Mouse (Mus musculus) cerebellum, postnatal 10 days (tissue): ENCODE data around the gene Eif4g3.
A peak's percentile ranks its signal among the peaks of the same experiment; 100 is the strongest.

ENCODE experiments used
- DNase-seq, 2 experiments: peaks; one replicate each; pipeline ENCODE4 v3.0.0; 2021; ENCODE audit warnings: mixed read lengths in 2 of 2

Gene Eif4g3

DNA sequence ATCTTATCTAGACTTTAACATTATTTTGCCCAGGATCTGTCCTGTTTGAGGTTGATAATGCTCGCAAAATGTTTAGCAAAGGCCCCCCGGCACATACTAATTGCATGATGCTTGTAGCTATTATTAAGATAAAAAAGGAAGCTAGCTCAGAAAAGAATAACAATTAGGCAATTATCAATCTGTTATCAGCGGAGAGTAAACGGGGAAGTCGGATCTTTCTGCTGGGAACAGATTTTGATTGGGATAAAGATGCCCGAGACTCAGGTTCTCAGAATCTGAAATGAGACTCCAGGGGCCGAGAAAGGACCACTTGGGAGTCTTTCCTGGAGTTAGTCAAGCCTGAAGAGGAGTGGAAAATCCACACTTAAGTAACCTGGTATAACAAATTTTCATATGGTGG is 1.6 kb upstream of the Eif4g3 start:
- no peak for DNase-seq

DNA sequence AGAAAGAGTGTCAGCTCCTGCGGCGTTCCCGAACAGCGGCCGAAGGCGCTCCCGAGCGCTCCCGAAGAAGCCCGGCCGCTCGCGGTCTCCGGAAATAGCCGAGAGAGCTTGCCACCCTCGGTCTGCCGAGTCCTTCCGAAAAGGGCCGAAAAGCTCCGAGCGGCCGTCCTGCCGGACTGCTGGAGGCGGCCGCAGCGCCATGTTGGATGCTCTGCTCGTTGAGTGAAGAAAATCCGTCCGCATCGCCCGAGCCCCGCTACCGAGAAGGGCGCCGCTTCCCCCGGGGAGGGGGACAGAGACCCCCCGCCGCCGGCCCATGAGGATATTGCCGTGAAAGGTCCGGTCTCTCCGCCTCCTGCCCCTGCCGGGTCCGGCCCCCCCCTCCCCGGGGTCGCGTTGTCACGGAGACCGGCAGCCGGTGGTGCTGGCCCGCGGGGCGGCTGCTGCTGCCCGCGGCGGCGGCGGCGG is 503 bp downstream of the Eif4g3 start:
- peak; percentile 100 for DNase-seq

DNA sequence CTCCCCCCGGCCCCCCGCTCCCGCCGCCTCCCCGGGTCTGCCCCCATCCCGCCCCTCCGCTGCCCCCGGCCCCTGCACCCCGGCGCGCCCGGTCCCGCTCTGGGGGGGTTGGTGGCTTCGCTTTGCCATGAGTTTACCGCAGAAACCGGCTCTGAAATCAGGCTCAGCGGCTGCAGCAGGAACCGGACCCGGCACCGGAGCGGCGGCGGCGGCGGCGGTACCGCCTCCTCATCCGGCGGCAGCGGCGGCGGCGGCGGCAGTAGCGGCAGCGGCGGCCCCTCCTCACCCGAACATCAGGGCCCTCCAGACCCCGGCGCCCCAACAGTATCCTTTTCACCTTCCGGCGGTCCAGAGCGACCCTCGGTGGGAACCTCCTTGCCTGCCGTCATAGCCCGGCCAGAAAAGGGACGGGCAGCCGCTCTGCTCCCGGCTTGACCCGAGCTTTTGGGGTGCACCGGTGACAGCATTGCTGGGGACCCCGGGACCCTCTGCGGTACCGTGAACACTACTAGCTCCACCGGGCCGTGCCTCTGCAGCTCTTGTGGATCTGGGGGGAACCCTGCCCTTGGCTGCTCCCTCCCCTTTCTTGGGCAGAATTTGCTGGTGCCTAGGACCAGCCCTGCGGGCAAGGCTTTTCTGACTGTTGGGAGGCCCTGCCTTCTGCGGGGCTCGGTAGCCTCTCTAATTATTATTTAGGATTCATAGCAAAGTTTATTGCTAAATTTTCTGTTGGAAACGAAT is 1.2 kb downstream of the Eif4g3 start:
- peak in 1 of 2 experiments; percentile 74 for DNase-seq

DNA sequence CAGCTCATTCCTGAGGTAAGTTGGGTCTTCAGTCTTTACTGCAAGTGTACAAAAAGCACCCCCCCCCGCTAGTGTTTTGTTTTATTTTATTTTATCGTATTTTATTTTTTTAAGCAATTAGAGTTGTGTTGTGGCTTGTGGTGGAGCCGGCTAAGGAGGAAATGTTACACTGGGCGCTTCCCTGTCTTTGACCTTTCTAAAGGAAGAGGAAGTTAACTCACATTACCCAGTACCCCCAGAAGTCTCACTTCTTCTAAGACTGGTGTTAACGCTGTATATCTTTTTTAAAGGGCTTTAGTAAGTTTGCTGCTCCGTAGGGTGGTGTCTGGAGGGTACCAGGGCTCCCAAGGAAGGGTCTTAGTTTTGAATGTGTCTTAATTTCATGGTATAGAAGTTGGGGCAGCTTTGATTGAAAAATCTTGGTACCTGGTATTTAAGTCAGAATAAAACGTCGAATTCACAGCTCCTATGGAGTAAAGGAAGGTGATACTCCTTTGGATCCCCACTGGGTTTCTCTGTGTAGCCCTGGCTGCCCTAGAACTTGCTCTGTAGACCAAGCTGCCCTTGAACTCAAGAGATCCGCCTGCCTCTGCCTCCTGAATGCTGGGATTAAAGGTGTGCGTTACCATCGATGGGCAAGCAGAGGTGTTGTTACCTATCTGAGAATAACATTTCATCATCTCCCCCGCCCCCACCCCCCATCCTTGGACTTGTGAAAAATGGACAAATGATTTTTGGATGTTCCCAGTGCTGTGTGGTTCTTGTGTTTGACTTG is 1.9 kb downstream of the Eif4g3 start:
- no peak for DNase-seq

DNA sequence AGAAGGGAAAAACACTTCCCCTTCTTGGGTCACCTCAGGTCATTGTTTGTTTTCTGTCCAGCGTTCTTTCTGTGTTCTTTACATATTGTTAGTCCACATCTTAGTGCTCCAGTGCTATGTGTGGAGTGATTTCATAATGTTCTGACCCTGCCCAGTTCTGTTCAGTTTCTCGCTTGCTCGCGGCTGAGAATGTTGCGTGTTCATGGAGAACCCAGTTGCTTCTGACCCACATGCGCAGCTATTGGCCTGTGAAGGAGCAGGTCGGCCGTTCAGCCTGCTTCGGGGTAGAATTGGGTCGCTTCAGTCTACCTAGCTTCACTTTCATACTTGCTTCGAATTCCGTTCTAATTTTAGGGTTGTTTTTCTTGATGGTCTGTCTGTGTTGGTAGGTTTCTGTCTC is 2.6 kb downstream of the Eif4g3 start:
- peak in 1 of 2 experiments; percentile 38 for DNase-seq

DNA sequence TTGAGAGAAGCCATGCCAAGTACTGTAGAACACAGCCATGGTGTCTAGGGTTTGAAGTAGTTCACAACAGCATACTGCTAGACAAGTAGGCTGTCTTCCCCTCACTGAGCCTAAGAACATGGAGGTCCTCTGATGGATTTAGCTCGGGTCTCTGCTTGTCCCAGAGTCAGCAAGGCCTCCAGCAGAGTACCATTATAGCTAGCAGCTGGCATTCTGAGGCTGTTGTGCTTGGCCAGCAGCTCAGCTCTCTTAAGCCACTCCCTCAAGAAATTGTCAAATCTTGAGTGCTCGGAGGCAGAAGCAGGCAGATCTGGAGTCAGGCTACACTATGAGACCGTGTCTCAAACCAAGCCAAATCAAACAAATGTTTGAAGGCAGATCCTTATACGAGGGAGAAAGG is 5.4 kb downstream of the Eif4g3 start:
- no peak for DNase-seq

DNA sequence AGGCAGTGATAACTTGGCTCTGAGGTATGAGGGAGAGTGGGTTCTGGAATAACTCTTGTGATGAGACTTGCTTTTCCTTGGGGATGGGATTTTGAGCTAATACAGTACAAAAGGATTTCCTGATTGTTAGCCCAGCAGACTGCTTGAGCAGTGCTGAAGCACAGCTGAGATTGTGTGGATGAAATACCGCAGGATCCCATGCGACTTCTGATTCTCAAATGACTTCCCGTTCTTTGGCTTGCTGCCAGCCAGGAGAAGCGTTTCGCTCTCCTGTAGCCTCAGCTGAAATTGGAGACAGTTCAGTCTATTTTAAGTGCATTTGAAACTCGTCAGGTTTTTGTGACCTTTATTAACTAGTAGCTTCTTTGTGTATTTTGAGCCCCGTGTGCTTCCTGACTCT is 7.9 kb downstream of the Eif4g3 start:
- peak; percentile 66 to 74 for DNase-seq

DNA sequence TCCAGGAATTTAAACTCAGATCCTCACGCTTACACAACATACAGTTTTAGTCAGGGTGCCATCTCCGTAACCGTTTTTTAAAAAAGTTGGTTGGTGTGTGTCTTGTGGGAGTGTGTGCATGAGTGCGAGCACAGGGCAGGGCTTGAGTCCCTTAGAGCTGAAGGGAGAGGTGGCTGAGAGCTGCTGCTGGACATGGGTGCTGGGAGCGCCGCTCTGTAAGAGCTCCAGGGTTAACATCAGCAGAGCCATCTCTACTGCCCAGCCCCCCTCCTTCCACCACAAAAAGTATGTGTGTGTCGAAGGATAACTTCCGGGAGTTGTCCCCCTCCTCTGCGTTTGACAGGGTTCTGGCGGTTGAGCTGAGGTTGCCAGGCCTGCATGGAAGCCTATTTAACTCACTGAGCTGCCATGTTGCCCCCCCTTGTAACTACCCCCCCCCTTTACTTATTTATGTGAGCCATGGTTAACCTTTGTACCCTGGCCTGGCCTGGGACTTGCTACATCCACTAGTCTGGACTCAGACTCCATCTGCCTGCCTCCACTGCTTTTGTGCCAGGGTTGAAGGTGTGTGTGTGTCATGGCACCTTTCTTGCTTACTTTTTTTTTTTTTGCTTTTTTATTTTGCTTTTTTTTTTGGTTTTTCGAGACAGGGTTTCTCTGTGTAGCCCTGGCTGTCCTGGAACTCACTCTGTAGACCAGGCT is 11.2 kb downstream of the Eif4g3 start:
- no peak for DNase-seq

DNA sequence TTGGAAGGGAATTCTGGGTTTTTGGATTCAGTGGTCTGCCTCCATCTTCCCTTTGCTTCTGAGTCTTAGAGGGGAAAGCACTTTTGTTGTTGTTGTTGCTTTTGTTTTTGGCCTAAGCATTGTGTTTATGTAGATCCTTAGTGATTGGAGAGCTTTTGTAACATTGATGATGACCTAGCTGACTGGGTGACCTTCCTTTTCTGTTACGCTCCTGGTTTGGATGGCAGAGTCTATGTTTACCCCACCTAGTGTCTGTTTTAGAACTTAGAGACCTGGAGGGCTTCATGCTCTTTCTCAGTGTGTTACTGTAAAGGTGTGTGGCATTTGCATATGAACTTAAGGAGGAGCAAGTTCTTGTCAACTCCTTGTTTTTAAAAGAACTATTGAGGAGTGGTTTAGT is 13.0 kb downstream of the Eif4g3 start:
- DNase-seq: no peak

DNA sequence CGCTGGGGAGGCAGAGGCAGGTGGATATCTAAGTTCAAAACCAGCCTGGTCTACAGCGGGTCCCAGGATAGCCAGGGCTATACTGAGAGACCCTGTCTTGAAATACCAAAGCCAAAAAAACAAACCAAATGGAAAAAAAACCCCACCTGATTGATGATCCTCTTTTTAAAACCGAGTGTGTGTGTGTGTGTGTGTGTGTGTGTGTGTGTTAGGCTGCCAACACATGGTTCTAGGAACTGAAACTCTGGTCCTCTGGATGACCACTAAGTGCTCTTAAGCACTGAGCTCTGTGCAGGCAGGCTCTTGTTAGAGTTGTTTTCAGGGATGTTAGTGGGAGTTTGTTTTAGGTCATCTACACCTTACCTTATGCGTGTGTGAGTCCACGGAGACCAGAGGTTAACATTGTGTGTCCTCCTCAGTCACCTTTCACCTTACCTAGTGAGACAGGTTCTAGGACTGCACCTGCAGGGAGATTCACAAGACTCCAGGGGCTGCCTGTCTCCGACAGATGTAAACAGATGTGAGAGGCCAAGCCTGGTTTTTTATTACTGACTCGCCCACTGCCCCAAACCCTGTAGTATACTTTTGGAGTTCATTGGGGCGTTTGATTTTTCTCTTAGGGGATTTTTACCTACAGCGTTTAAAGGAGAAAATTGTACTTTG is 14.3 kb downstream of the Eif4g3 start:
- DNase-seq: no peak

DNA sequence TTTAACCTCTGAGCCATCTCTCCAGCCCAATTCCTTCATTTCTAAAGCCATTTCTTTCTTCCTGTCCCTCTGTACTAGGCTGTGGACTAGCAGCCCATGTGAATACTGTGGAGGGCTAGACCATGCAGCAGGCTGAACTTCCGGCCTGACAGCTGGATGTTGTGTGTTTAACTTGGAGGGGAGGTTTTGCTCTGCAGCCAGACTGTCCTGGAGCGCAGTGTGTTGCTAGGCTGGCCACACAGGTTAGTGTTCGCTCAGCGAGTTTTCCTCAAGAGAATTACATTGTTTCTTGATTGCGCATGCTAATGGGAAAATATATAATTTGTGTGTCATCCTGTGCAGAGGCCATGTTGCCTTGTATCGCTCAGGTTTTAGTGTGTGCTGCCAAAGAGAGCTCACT is 15.8 kb downstream of the Eif4g3 start:
- no peak for DNase-seq

DNA sequence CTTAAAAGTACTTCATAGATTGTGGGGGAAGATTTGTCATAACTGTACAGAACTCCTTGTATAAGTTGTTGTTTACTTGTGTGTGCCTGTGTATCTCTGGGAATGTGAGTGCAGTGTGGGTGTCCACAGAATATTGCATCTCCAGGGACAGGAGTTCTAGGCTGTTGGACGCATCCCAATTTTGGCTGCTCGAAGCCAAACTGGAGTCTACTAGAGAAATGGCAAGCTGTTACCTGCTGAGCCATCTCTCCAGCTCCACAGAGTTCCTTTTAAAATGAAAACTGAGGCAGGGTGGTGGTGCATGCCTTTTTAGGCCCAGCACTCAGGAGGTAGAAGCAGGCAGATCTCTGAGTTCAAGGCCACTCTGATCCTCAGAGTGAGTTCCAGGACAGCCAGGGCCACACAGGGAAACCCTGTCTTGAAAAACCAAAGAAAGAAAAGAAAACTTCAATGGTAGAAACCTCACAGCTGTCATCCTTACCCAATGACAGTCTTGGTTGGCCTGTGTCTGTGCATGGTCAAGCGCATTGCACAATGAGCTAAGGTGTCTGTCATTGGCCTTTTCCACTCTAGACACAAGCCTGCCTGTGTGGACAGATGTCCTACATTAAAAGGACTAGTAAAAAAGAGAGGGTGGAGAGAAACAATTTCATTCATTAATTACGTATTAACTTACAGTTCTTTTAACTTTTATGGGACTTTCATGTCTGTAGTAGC is 17.1 kb downstream of the Eif4g3 start:
- DNase-seq: peak; percentile 26

DNA sequence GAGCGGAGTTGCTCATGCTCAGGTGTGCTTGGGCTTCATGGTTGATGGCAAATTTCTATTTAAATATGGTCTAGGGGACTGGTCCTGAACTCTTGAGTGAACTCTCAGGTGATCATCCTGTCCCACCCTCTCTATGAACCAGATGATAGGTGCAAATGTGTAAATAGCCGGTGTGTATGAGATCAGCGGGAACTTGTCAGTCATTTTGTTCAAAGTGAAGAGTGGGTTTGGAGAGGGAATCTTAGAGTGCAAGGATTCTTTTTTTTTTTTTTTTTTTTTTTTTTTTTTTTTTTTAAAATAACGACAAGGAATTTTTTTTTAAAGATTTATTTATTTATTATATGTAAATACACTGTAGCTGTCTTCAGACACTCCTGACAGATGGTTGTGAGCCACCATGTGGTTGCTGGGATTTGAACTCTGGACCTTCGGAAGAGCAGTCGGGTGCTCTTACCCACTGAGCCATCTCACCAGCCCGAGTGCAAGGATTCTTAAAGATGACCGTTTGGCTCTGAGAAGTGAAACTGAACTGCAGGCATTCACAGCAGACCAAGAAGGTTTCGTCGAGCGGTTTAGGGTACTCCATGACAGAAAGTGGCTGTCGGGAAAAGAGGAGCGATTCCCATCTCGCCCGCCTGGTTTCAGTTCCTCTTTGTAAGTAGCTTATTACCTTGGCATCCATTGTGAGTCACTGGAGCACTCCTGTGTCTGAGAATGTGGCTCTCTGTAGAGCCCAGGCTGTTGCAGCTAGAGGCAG is 21.1 kb downstream of the Eif4g3 start:
- no peak for DNase-seq

DNA sequence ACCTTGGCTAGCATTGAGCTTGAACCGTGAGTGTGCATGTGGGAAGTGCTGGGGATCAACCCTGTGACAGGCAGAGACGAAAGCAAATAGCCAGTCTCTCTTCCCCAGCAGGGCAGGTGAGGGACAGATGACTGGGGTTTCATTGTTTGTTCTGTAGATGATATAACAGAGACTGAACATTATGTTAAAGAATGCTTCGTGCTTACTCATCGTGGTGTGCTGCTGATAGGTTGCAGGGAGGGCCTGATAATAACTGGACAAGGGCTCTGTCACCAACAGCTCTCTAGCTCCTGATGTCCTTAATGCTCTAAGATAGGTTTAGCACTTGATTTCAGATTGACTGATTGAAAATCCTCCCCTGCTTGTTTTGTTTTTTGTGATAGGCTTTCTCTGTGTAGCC is 23.1 kb downstream of the Eif4g3 start:
- no peak for DNase-seq

DNA sequence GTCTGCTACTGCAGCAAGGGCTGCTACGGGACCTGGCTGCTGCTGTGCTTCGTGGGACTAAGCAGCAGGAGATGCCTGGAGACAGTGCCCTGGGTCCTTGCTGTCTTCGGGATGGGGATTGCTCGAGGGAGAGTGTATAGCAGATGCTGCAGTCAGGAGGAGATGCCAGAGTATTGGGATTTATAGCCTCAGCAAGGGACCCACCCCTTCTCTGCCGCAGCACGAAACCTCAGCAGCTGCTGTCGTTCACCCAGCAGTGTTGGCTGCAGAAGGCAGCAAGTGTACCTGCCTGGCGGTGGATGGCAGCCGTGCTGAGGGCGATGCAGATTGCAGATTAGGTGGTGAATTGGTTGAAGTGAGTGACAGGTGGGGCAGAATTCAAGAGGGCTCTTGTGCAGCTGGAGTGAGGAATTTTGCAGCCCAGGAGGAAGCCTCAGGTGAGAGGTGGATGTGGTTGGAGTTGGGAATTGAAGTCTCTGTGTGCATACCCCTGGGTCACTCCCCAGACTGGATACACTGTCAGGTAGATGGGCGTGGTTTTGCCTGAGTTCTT is 24.3 kb downstream of the Eif4g3 start:
- no peak for DNase-seq

DNA sequence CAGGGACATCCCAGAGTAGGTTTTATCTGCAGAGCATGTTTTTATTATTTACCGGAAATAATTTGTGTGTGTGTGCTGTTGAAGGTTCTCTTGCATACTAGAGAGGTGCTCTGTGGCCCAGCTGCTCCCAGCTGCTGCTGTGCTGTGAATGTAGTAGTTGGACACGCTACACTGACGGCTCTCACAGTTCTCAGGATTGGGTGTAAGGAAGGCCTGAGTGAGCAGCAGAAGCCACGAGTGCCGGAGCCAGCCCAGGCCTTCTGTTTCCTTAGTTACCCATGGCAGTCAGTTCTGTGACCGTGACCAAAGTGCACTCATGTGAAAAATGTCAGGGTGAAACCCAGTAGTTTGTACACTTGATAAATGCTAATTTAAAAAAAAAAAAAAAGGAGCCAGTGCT is 25.2 kb downstream of the Eif4g3 start:
- peak; percentile 45 to 52 for DNase-seq

DNA sequence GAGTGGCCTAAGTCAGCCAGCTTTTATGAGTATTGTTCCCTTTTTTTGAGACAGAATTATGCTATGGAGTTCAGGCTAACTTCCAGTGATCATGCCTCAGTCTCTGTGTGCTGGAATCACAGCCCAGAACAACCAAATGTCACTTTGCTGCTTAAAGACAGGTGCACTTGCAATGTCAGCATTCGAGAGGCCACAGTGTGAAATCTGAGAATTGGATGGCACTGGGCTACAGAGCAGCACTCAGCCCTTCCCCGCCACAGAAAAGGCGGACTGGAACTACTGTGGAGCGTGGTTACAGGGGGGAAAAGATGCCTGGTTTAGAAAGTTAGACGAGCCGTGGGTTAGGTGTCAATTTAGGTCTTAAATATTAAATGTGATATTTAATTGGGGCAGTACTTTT is 27.4 kb downstream of the Eif4g3 start:
- no peak for DNase-seq

DNA sequence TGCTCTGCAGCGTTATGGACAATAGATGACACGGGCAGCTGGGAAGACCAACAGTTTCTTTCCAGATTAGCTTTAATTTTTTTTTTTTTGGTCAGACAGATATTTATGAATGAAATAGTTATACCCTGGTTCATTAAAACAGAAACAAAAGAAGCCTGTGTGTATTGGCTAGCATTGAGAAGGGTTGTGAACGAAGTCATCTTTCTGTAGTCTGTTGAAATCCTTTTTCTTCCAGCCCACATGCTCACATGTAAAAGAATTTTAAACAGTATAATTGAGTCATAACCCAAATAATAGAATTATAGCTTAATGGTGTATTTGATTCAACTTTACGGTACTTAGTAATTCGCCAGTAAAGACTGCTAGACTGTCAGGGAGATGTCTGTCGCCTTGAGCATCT is 28.8 kb downstream of the Eif4g3 start:
- no peak for DNase-seq

DNA sequence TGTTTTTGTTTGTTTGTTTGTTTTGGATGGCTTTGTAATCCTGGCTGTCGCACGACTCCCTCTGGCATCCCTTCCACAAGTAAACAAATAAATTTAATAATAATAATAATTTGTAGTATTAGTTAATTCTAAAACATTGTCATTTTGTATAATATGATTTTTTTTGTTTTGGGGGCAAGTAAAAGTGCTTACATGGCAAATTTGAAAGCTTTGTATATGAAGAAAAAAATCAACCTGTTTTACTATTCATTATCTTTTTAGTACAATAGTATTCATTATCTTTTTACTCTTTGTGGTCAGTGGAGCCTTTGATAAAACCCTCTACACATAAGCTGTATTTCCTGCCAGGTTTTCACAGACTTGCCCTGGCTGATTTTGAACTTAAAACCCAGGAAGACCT is 29.9 kb downstream of the Eif4g3 start:
- DNase-seq: no peak

DNA sequence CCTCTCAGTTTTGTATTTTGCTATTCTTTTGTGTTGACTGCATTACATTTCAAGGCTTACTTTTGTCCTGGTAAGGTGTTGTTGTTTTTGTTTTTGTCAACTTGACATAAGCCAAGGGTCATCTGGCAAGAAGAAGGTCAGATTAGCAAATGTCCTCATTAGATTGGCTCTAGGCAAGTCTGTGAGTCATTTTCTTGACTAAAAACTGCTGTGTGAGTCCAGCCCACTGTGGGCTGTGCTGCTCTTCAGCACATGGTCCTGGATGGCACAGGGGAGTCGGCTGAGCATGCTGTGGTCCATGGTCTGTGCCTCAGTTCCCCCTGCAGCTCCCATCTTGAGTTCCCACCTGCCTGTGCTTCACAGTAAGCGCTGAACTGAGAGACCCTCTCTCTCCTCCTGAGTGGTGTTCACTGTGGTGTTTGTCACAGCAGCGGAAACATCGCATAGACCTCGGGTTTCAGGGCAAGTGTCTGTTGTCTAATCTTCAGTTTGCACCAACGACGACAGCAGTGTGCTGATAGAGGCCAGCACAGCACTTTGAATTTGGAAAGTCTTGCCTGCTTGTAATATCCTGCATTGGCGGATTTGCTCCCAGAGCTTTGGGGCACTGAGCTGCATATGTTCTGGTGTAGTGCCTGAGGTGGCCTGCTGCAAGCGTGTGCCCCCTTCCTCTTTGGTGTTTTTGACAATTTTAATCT is 30.7 kb downstream of the Eif4g3 start:
- DNase-seq: no peak

DNA sequence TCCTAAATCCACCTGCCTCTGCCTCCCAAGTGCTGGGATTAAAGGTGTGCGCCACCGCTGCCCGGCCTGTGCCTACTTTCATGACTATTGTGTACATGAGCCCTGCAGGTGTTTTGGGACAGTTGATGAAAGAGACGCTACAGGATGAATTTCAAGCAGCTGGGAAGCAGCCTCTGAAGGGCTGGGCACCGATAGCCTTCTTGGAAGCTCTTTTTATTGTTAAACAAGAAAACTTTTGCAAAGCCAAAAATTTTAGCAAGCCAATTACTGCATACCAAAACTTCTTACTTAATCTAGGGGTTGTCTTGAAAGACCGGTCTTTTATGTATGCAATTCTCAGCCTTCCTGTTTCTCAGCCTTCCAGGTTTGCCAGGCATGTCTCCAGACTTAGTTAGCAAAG is 36.3 kb downstream of the Eif4g3 start:
- DNase-seq: no peak
